Mouse (Mus musculus) lung, embryonic 14.5 days (tissue): Measurements from ENCODE around the gene Bspry. TPM values are rescaled to one million over a fixed set of nuclear protein-coding genes. Genes with fewer than 3 reads are reported as not detected.

Experiments
- ATAC-seq: fragments of 200-750 bp; cut with Nextera tagmentation; 2 replicates; pipeline ENCODE4 v1.8.0; 2017; ENCODE audit warnings: mild to moderate bottlenecking, moderate TSS enrichment, moderate library complexity; ENCODE audit not compliant: insufficient read depth
- DNase-seq: peaks from one replicate; pipeline ENCODE4 v3.0.0-alpha.2; 2015
- H3K27ac ChIP-seq: fragments of 300-500 bp; sonication (generic); 2 replicates; pipeline ENCODE4 v1.5.1; 2014; ENCODE audit warnings: low read depth, mild to moderate bottlenecking, moderate library complexity
- H3K27me3 ChIP-seq: fragments of 300-500 bp; sonication (generic); 2 replicates; pipeline ENCODE4 v1.6.1; 2014; ENCODE audit warnings: low read length, control low read depth; ENCODE audit not compliant: insufficient read depth
- H3K36me3 ChIP-seq: fragments of 300-500 bp; sonication (generic); 2 replicates; pipeline ENCODE4 v1.6.1; 2014; ENCODE audit warnings: control low read depth; ENCODE audit not compliant: insufficient read depth
- H3K4me1 ChIP-seq: fragments of 300-500 bp; sonication (generic); 2 replicates; pipeline ENCODE4 v1.6.1; 2014; ENCODE audit warnings: antibody characterized with exemption, control low read depth; ENCODE audit not compliant: insufficient read depth
- H3K4me2 ChIP-seq: fragments of 300-500 bp; sonication (generic); 2 replicates; pipeline ENCODE4 v1.6.1; 2014; ENCODE audit warnings: mild to moderate bottlenecking
- H3K4me3 ChIP-seq: fragments of 300-500 bp; sonication (generic); 2 replicates; pipeline ENCODE4 v1.5.1; 2014; ENCODE audit warnings: low read depth, low read length
- H3K9ac ChIP-seq: fragments of 300-500 bp; sonication (generic); 2 replicates; pipeline ENCODE4 v1.6.1; 2014
- H3K9me3 ChIP-seq: fragments of 300-500 bp; sonication (generic); 2 replicates; pipeline ENCODE4 v1.6.1; 2016; ENCODE audit warnings: low read depth, low read length, control low read depth
- CTCF ChIP-seq: IDR thresholded peaks from 2 replicates; pipeline ENCODE4 v1.5.1; 2016; ENCODE audit warnings: antibody characterized with exemption, low read depth
- WGBS: fragments of 180-500 bp; shearing (Covaris S2); extraction: QIAGEN DNeasy Blood & Tissue Kit; methylation state at CpG from one replicate; pipeline ENCODE4 v1.1.7; 2014; 5-methylcytosine and 5-hydroxymethylcytosine counted together
- polyA plus RNA-seq: library from polyadenylated mRNA; unstranded; fragments of >200 nt; fragmentation: Nextera tagmentation; extraction: Ambion mirVana; gene quantifications from 2 replicates; pipeline ENCODE4 v1.2.1, GENCODE M21; 2014

Gene Bspry
- polyA plus RNA-seq, result 30.5 and 31.0 TPM in 2 replicates

DNA sequence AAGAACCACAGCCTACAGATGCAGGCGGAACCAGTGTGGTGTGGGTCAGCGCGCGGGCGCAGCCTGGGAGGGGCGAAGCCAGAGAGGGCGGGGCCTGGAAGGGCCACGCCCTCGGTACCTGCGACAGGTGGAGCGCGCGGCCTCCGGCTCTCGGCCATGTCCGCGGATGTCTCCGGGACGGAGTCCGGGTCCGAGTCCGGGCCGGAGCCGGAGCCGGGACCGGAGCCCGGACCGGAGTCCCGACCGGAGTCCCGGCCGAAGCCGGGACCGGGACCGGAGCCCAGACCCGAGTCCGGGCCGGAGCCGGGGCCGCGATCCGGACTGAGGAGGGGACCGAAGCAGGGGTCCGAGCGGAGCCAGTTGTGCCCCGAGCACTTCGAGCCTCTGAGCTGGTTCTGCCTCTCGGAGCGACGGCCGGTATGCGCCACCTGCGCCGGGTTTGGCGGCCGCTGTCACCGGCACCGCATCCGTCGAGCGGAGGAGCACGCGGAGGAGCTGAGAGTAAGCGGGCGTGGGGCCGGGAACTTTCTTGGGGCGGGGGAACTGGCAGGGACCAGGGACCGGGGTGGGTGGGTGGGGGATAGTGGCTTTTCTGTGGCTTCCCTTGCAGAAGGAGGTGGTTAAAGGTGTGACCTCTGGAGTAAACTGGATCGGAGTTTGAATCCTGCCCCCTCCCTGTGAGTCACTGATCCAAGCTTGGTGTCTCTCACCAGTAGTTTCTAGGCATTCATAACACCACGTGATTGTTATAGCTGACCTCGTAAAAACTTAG, at the start of gene Bspry:
Bspry (plus strand) TSS at position 117 of the 772 bp plus-strand sequence.
- no peaks in the 10 kb centered on the region for H3K9me3 ChIP-seq
- DNase-seq, result peak; percentile 72
- H3K4me3 ChIP-seq, result peak within 1 kb of the TSS; percentile 45
- 0 out of 2 replicates have a peak, but pooled peaks cover 7% of the 10 kb centered on the region for H3K27me3 ChIP-seq
- H3K4me1 ChIP-seq, result 0 out of 2 replicates have a peak, but pooled peaks cover 7% of the 10 kb centered on the region
- H3K4me2 ChIP-seq, result peak within 1 kb of the TSS; percentile 69
- peak; percentile 82 for ATAC-seq
- peak within 1 kb of the TSS; percentile 38; the same call in 1 of the 2 replicates for H3K9ac ChIP-seq
- WGBS, result 1% methylated on average over 71 of the region's 71 CpGs
- no peak within 1 kb of the TSS for H3K27ac ChIP-seq
- TF ChIP-seq CTCF, result no peak
- H3K36me3 ChIP-seq, result no peaks in the 10 kb centered on the region

DNA sequence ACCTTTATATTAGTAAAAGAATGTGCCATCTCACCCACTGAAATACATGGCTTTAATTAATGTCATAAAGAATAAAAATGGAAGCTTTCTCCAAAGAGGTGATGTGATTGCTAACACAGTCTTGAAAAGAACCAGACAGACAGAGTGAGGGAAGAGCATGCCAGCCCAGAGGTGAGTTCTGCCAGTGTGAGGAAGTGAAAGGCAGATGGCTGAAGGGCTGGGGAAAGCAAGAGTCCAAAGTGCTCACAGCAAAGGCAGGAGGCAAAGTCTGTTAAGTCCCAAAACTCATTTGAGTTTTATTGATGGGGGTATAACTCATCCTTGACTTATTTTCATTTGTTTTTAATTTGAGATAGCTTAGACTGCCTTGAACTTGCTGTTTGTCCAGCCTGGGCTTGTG, 49.2 kb upstream of the Bspry start:
- no peak overlapping the region for H3K27ac ChIP-seq
- H3K4me3 ChIP-seq, result no peak overlapping the region
- ATAC-seq (no peak), DNase-seq (no peak)
- no peak for TF ChIP-seq CTCF
- peaks cover 3% of the 10 kb centered on the region; the same call in 1 of the 2 replicates for H3K36me3 ChIP-seq
- no peaks in the 10 kb centered on the region for H3K27me3 ChIP-seq
- H3K4me1 ChIP-seq, result no peaks in the 10 kb centered on the region
- no peaks in the 10 kb centered on the region for H3K9me3 ChIP-seq
- no peak overlapping the region for H3K4me2 ChIP-seq
- H3K9ac ChIP-seq, result no peak overlapping the region

DNA sequence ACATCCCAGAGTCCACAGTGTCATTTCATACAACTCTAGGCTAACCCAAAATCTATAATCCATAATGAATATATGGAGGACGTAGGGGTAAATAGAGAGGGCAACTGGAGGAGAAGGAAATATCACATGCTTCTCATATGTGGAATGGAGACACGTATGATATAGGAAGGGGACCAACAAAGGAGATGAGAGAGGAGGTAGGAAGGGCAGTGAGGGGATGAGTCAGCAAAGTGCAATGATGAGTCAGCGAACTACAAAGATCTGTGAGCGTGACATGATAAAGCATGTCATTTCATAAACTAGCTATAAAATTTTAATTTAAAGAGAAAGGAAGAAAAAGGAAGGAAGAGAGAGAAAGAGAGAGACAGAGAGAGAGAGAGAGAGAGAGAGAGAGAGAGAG, 48.3 kb upstream of the Bspry start:
- Histone ChIP-seq H3K27me3 (no peaks in the 10 kb centered on the region), H3K4me3 (no peak overlapping the region), H3K9me3 (no peaks in the 10 kb centered on the region), H3K4me1 (no peaks in the 10 kb centered on the region), H3K4me2 (no peak overlapping the region), H3K9ac (no peak overlapping the region), H3K36me3 (no peaks in the 10 kb centered on the region), H3K27ac (no peak overlapping the region)
- DNase-seq, result no peak
- ATAC-seq, result no peak
- 78% methylated on average over 4 of the region's 4 CpGs for WGBS
- TF ChIP-seq CTCF, result no peak

DNA sequence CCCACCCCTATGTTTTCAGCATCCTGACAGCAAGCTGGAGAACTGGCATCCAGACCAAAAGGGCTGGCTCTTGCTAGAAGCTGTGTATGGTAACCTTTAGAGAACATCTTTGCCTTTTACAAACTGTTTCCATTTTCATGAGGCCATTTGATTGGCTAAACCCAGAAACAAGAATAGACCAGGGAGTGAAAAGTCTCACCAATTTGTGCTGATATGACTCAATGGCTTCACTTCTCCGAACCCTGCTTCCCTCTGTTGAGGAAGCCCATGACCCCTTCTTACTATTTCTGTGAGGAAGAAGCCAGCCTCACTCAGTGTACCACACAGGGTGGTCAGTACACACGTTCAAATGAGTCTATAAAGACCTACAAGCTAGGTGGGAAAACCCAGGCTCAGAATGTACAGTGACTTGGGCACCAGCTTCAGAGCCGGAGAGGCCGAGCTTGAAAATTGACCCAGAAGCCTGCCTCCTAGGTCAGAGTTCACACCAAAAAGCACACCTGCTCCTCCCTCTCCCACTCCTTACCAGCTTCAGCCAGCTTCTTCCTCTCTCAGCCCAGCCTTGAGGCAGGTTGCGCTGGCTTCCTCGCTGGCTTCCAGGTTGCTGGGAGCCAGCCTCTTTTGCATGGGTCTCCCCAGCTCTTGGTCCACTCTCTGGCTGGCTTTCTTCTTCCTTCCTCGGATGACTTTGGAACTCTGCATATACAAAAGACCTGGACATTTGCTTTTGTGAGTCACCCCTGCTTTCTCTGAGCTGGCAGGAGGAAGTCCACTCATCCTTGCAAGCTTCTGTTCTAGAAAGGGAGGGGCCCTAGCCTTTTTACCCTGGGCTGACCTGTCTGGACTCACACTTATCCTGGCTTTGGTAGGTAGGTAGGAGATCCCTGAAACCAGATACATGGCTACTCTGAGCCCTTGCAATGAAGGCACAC, 45.6 kb upstream of the Bspry start:
- H3K9me3 ChIP-seq, result no peaks in the 10 kb centered on the region
- ATAC-seq, result no peak
- TF ChIP-seq CTCF, result no peak
- no peaks in the 10 kb centered on the region for H3K27me3 ChIP-seq
- WGBS, result 68% methylated on average over 7 of the region's 7 CpGs
- no peak overlapping the region for H3K4me3 ChIP-seq
- no peak overlapping the region for H3K27ac ChIP-seq
- H3K36me3 ChIP-seq, result no peaks in the 10 kb centered on the region
- no peak overlapping the region for H3K4me2 ChIP-seq
- H3K9ac ChIP-seq, result no peak overlapping the region
- no peaks in the 10 kb centered on the region for H3K4me1 ChIP-seq
- DNase-seq, result no peak

DNA sequence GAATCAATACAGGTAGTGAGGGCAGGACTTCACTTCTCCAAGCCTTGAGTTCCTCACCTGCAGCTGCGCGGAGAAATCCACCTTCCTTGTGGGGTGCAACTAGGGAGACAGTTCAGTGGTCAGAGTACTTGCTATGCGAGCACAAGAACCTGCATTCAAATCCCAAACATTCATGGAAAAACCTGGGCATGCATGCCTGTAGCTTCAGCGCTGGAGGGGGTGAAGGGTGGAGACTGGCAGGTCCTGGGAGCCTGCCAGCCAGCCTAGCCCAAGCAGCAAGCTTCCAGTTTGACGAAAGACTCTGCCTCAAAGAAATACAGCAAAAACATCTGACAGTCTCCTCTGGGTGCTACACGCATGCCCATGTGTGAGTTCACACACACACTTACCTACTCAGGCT, 44.8 kb upstream of the Bspry start, which contains the start of gene Rnf183:
Rnf183 (minus strand) TSS at position 172 of the 400 bp plus-strand sequence.
- H3K36me3 ChIP-seq, result no peaks in the 10 kb centered on the region
- no peak within 1 kb of the TSS for H3K9ac ChIP-seq
- H3K4me3 ChIP-seq, result no peak within 1 kb of the TSS
- H3K27me3 ChIP-seq, result no peaks in the 10 kb centered on the region
- WGBS, result 71% methylated on average over 6 of the region's 6 CpGs
- TF ChIP-seq CTCF, result no peak
- no peak within 1 kb of the TSS for H3K27ac ChIP-seq
- ATAC-seq, result no peak
- H3K9me3 ChIP-seq, result no peaks in the 10 kb centered on the region
- no peak for DNase-seq
- no peak within 1 kb of the TSS for H3K4me2 ChIP-seq
- H3K4me1 ChIP-seq, result no peaks in the 10 kb centered on the region

DNA sequence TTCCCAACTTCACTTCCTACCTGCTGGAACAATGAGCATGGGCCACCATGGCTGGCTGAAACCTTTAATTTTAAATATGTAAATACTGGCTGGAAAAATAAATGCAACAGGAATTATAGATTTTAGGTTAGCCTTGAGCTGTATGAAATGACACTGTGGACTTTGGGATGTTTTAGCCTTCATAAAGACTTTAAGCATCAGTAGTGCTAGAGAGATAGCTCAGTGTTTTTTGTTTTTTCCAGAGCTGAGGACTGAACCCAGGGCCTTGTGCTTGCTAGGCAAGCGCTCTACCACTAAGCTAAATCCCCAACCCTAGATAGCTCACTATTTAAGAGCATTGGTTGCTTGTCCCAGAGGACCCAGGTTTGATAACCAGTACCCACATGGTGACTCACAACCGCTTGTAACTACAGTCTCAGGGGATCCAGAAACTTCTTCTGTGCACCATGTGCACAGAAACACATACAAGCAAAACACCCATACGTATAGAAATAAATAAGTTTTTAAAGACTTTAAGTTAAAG, 42.5 kb upstream of the Bspry start:
- TF ChIP-seq CTCF, result no peak
- no peaks in the 10 kb centered on the region for H3K27me3 ChIP-seq
- whole genome bisulfite sequencing, result 83% methylated on average over 3 of the region's 3 CpGs

DNA sequence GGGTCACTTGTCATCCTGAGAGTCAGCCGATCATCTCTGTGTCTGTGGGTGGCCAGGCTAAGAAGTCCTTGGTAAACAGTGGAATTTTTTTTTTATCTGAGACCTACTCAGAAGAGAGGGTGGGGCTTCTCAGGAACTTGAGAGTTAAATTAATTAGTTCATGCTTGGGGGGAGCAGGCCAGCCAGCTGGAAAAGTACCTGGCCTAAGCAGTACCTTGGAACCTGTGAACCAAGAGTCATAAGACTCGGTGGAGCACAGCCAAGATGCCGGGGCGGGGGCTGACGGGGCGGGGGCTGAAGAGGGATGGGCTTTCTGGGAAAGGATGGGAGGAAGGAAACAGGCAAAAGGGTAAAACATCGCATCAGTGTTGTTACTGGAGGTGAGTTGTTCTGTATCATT, 42.0 kb upstream of the Bspry start:
- Histone ChIP-seq H3K4me2 (no peak overlapping the region), H3K27me3 (no peaks in the 10 kb centered on the region), H3K9me3 (no peaks in the 10 kb centered on the region), H3K36me3 (no peaks in the 10 kb centered on the region), H3K27ac (no peak overlapping the region), H3K4me1 (no peaks in the 10 kb centered on the region), H3K4me3 (no peak overlapping the region), H3K9ac (no peak overlapping the region)
- 64% methylated on average over 7 of the region's 7 CpGs for WGBS
- DNase-seq (no peak), ATAC-seq (no peak)
- no peak for TF ChIP-seq CTCF

More for the DNA sequence above, 42.5 kb upstream of the Bspry start:
- Histone ChIP-seq H3K9me3 (no peaks in the 10 kb centered on the region), H3K4me3 (no peak overlapping the region), H3K36me3 (no peaks in the 10 kb centered on the region), H3K4me1 (no peaks in the 10 kb centered on the region), H3K4me2 (no peak overlapping the region), H3K9ac (no peak overlapping the region), H3K27ac (no peak overlapping the region)
- ATAC-seq, result no peak
- no peak for DNase-seq
